Mouse (Mus musculus) kidney, embryonic 15.5 days (tissue): ENCODE data around the gene Sumo2. TPM values are rescaled to one million over a fixed set of nuclear protein-coding genes. Genes with fewer than 3 reads are reported as not detected.
"Not testable (repeated sequence)": the region's sequence is repeated elsewhere in the genome, so short reads cannot be mapped to it uniquely, and the experiment has no call there.

Source experiments
- ATAC-seq: fragments of 200-750 bp; cut with Nextera tagmentation; replicated peaks from 2 replicates; pipeline ENCODE4 v1.8.0; 2017; ENCODE audit warnings: moderate TSS enrichment; ENCODE audit not compliant: low FRiP score
- H3K27ac ChIP-seq: fragments of 300-500 bp; sonication (generic); 2 replicates; pipeline ENCODE4 v1.5.1; 2015; ENCODE audit warnings: mild to moderate bottlenecking, inconsistent platforms
- H3K27me3 ChIP-seq: fragments of 300-500 bp; sonication (generic); 2 replicates; pipeline ENCODE4 v1.6.1; 2015; ENCODE audit warnings: inconsistent platforms
- H3K36me3 ChIP-seq: fragments of 300-500 bp; sonication (generic); 2 replicates; pipeline ENCODE4 v1.6.1; 2015; ENCODE audit warnings: inconsistent platforms
- H3K4me1 ChIP-seq: fragments of 300-500 bp; sonication (generic); 2 replicates; pipeline ENCODE4 v1.6.1; 2015; ENCODE audit warnings: inconsistent platforms
- H3K4me2 ChIP-seq: fragments of 300-500 bp; sonication (generic); 2 replicates; pipeline ENCODE4 v1.6.1; 2015; ENCODE audit warnings: moderate library complexity, mild to moderate bottlenecking, inconsistent platforms
- H3K4me3 ChIP-seq: fragments of 300-500 bp; sonication (generic); replicated peaks from 2 replicates; pipeline ENCODE4 v1.5.1; 2015; ENCODE audit warnings: mild to moderate bottlenecking, inconsistent platforms
- H3K9ac ChIP-seq: fragments of 300-500 bp; sonication (generic); 2 replicates; pipeline ENCODE4 v1.6.1; 2015; ENCODE audit warnings: mild to moderate bottlenecking, inconsistent platforms
- H3K9me3 ChIP-seq: fragments of 300-500 bp; sonication (generic); replicated peaks from 2 replicates; pipeline ENCODE4 v1.6.1; 2016; ENCODE audit warnings: inconsistent platforms
- WGBS: fragments of 180-500 bp; shearing (Covaris S2); methylation state at CpG from one replicate; pipeline ENCODE4 v1.1.7; 2015; ENCODE audit warnings: mixed read lengths; 5-methylcytosine and 5-hydroxymethylcytosine counted together
- polyA plus RNA-seq: library from polyadenylated mRNA; unstranded; fragments of >200 nt; fragmentation: Nextera tagmentation; extraction: Ambion mirVana; gene quantifications from 2 replicates; pipeline ENCODE4 v1.2.1, GENCODE M21; 2015

The Sumo2 gene
- polyA plus RNA-seq, 1 experiment from 2014 or later, result 1,007 TPM

GRCm38 (mm10) chr11:115476630-115477029, 59.4 kb downstream of the Sumo2 start:
- not testable (repeated sequence) for H3K9ac ChIP-seq, ATAC-seq, H3K36me3 ChIP-seq, H3K9me3 ChIP-seq, H3K27ac ChIP-seq, H3K27me3 ChIP-seq
- WGBS, result 89% methylated on average over 4 of the region's 4 CpGs
- peak overlapping the region; percentile 93 for H3K4me2 ChIP-seq
- peaks cover 50% of the 10 kb centered on the region for H3K4me1 ChIP-seq
- peak overlapping the region; percentile 92 for H3K4me3 ChIP-seq

GRCm38 (mm10) chr11:115475758-115476237, 60.3 kb downstream of the Sumo2 start:
- H3K9me3 ChIP-seq, result no peaks in the 10 kb centered on the region
- no peaks in the 10 kb centered on the region for H3K27me3 ChIP-seq
- 0 out of 2 replicates have a peak, but pooled peaks cover 4% of the 10 kb centered on the region for H3K36me3 ChIP-seq
- no peak; the same call in none of the 2 replicates for ATAC-seq
- 3% methylated on average over 28 of the region's 28 CpGs for WGBS
- H3K27ac ChIP-seq, result no peak overlapping the region
- peak overlapping the region; percentile 93 for H3K4me2 ChIP-seq
- H3K4me1 ChIP-seq, result peaks cover 50% of the 10 kb centered on the region
- peak overlapping the region; percentile 92 for H3K4me3 ChIP-seq
- H3K9ac ChIP-seq, result peak overlapping the region; percentile 81

GRCm38 (mm10) chr11:115475025-115475757, 60.9 kb downstream of the Sumo2 start, which contains the start of gene Armc7:
Gene Armc7 (plus strand): TSS chr11:115475667.
- ATAC-seq, result peak; percentile 97
- H3K4me3 ChIP-seq, result peak within 1 kb of the TSS; percentile 92
- H3K9ac ChIP-seq, result peak within 1 kb of the TSS; percentile 81
- H3K27me3 ChIP-seq, result no peaks in the 10 kb centered on the region
- peak within 1 kb of the TSS; percentile 81 for H3K27ac ChIP-seq
- peaks cover 50% of the 10 kb centered on the region for H3K4me1 ChIP-seq
- H3K36me3 ChIP-seq, result 0 out of 2 replicates have a peak, but pooled peaks cover 4% of the 10 kb centered on the region
- under 1% methylated on average over 26 of the region's 26 CpGs for WGBS
- peak within 1 kb of the TSS; percentile 93 for H3K4me2 ChIP-seq
- no peaks in the 10 kb centered on the region for H3K9me3 ChIP-seq

GRCm38 (mm10) chr11:115473626-115474275, 62.3 kb downstream of the Sumo2 start:
- H3K9ac ChIP-seq, result no peak overlapping the region
- ATAC-seq, result peak; percentile 49
- H3K36me3 ChIP-seq, result peaks cover 10% of the 10 kb centered on the region; the same call in 1 of the 2 replicates
- peaks cover 50% of the 10 kb centered on the region for H3K4me1 ChIP-seq
- no peaks in the 10 kb centered on the region for H3K9me3 ChIP-seq
- WGBS, result 6% methylated on average over 15 of the region's 15 CpGs
- peak overlapping the region; percentile 81 for H3K27ac ChIP-seq
- no peaks in the 10 kb centered on the region for H3K27me3 ChIP-seq
- H3K4me3 ChIP-seq, result peak overlapping the region; percentile 0; the same call in 1 of the 2 replicates
- peak overlapping the region; percentile 35 for H3K4me2 ChIP-seq

Other genes with a start within 250 kb of the Sumo2 start
- gene Fads6, start 238.6 kb downstream of the Sumo2 start, polyA plus RNA-seq, result 0.49 and 0.55 TPM in 2 replicates
- gene Otop2, start 229.1 kb downstream of the Sumo2 start, polyA plus RNA-seq, result 0.06 and 0.09 TPM in 2 replicates
- not detected in 2 replicates for gene Ush1g, start 214.2 kb downstream of the Sumo2 start, polyA plus RNA-seq
- gene Otop3, start 201.5 kb downstream of the Sumo2 start, polyA plus RNA-seq, result not detected in 2 replicates
- 6.7 and 8.1 TPM in 2 replicates for gene Hid1, start 168.5 kb downstream of the Sumo2 start, polyA plus RNA-seq
- gene Cdr2l, start 154.4 kb downstream of the Sumo2 start, polyA plus RNA-seq, result 10.6 and 10.7 TPM in 2 replicates
- 204 and 209 TPM in 2 replicates for gene Mrpl58, start 132.5 kb downstream of the Sumo2 start, polyA plus RNA-seq
- 1,004 and 1,083 TPM in 2 replicates for gene Atp5h, start 116.3 kb downstream of the Sumo2 start, polyA plus RNA-seq
- gene Kctd2, start 116.1 kb downstream of the Sumo2 start, polyA plus RNA-seq, result 14.1 and 16.4 TPM in 2 replicates
- 0.18 and 0.30 TPM in 2 replicates for gene Trim80, start 95.7 kb downstream of the Sumo2 start, polyA plus RNA-seq
- gene Slc16a5, start 73.8 kb downstream of the Sumo2 start, polyA plus RNA-seq, result 15.8 and 22.3 TPM in 2 replicates
- 8.6 and 9.1 TPM in 2 replicates for gene Armc7, start 60.6 kb downstream of the Sumo2 start, polyA plus RNA-seq
- gene Nt5c, start 44.4 kb downstream of the Sumo2 start, polyA plus RNA-seq, result 72.7 and 76.7 TPM in 2 replicates
- 457 and 460 TPM in 2 replicates for gene Jpt1, start 21.9 kb downstream of the Sumo2 start, polyA plus RNA-seq
- 174 and 190 TPM in 2 replicates for gene Nup85, start 28.2 kb upstream of the Sumo2 start, polyA plus RNA-seq
- gene Mrps7, start 67.6 kb upstream of the Sumo2 start, polyA plus RNA-seq, result 102 and 103 TPM in 2 replicates
- 18.5 and 20.7 TPM in 2 replicates for gene Gga3, start 67.8 kb upstream of the Sumo2 start, polyA plus RNA-seq
- gene Mif4gd, start 76.7 kb upstream of the Sumo2 start, polyA plus RNA-seq, result 35.8 and 37.6 TPM in 2 replicates
- gene Slc25a19, start 92.0 kb upstream of the Sumo2 start, polyA plus RNA-seq, result 45.8 and 48.3 TPM in 2 replicates
- gene Grb2, start 172.3 kb upstream of the Sumo2 start, polyA plus RNA-seq, result 92.0 and 98.4 TPM in 2 replicates
- 26.6 and 27.0 TPM in 2 replicates for gene Tmem94, start 229.2 kb upstream of the Sumo2 start, polyA plus RNA-seq